In genomic region chr10:129794817-129795216, GRCm38 (mm10) we compare ENCODE assay signal across 39 mouse cellular contexts. TPM values are rescaled to one million over a fixed set of nuclear protein-coding genes. Genes with fewer than 3 reads are reported as not detected.
"Had no signal": no experiment of that assay in that cellular context is flagged by ENCODE, and none has a peak within 500 bp of the region (broad histone marks: within the 10 kb centered on the region; RNA-seq: fewer than 3 reads in every experiment).

Gene Olfr810, minus strand, starts transcription at chr10:129794917.

- H3K4me2 ChIP-seq: embryonic facial prominence, embryonic 12.5 days; embryonic facial prominence, embryonic 13.5 days; embryonic facial prominence, embryonic 15.5 days; forebrain, embryonic 12.5 days; forebrain, embryonic 13.5 days; forebrain, embryonic 15.5 days had no signal

- H3K27me3 ChIP-seq: embryonic facial prominence, embryonic 12.5 days; embryonic facial prominence, embryonic 13.5 days; embryonic facial prominence, embryonic 15.5 days; forebrain, embryonic 12.5 days; forebrain, embryonic 13.5 days; forebrain, embryonic 15.5 days had no signal

- H3K36me3 ChIP-seq: embryonic facial prominence, embryonic 10.5 days; embryonic facial prominence, embryonic 12.5 days; embryonic facial prominence, embryonic 13.5 days; embryonic facial prominence, embryonic 15.5 days; forebrain, embryonic 10.5 days; forebrain, embryonic 12.5 days; forebrain, embryonic 15.5 days had no signal

- DNase-seq: cerebellum, adult 8-10 months; cerebellum, adult 9-10 months; cerebellum, adult 9-11 months; cerebellum, postnatal 10 days; cerebellum, postnatal 14 days; cerebellum, postnatal 25 days; cerebellum, postnatal 36 days; embryo, embryonic 11 days; forebrain, postnatal 0 days; gastrocnemius, adult 2 months; gastrocnemius, postnatal 10 days; gastrocnemius, postnatal 14 days; gastrocnemius, postnatal 25 days; gastrocnemius, postnatal 36 days; heart, adult 11 months; heart, adult 18-20 months; heart, adult 2 months had no signal

- H3K4me3 ChIP-seq: embryonic facial prominence, embryonic 10.5 days; embryonic facial prominence, embryonic 12.5 days; embryonic facial prominence, embryonic 13.5 days; embryonic facial prominence, embryonic 15.5 days; erythroblast, embryonic 14.5 days; forebrain, embryonic 10.5 days; forebrain, embryonic 12.5 days; forebrain, embryonic 13.5 days; forebrain, embryonic 15.5 days; gastrocnemius, adult 2 months; heart, adult 2 months had no signal

RNA-seq across cellular contexts. Expression of gene Olfr810, which starts in this region (rescaled TPM):
- total RNA-seq: common myeloid progenitor, adult 5-6 weeks; forebrain, postnatal 0 days; gastrocnemius, adult 18-20 months; gastrocnemius, adult 2 months; gastrocnemius, adult 8-10 months; gastrocnemius, postnatal 10 days; gastrocnemius, postnatal 14 days; gastrocnemius, postnatal 25 days; gastrocnemius, postnatal 36 days; gastrocnemius, postnatal 4 days; granulocyte monocyte progenitor cell, adult 5-6 weeks; heart, adult 18-20 months; heart, adult 2 months; heart, adult 8-10 months had no signal
- polyA plus RNA-seq: cortical plate, adult 2 months; embryonic facial prominence, embryonic 10.5 days; embryonic facial prominence, embryonic 11.5 days; embryonic facial prominence, embryonic 12.5 days; embryonic facial prominence, embryonic 13.5 days; erythroblast, embryonic 14.5 days; forebrain, embryonic 10.5 days; forebrain, embryonic 11.5 days; forebrain, embryonic 12.5 days; forebrain, embryonic 13.5 days; forebrain, embryonic 14.5 days; forebrain, embryonic 15.5 days; forebrain, embryonic 16.5 days; forebrain, postnatal 0 days; frontal cortex, adult 2 months; gonadal fat pad, adult 2 months; heart, adult 2 months had no signal
